Mouse (Mus musculus): ENCODE results near the gene Grid1. TPM values are rescaled to one million over a fixed set of nuclear protein-coding genes. Genes with fewer than 3 reads are reported as not detected.
A peak's percentile ranks its signal among the peaks of the same experiment; 100 is the strongest.

The Grid1 gene
- total and polyA plus RNA-seq, 2 experiments from 2014 or later = 9.2 to 28.3 TPM

DNA sequence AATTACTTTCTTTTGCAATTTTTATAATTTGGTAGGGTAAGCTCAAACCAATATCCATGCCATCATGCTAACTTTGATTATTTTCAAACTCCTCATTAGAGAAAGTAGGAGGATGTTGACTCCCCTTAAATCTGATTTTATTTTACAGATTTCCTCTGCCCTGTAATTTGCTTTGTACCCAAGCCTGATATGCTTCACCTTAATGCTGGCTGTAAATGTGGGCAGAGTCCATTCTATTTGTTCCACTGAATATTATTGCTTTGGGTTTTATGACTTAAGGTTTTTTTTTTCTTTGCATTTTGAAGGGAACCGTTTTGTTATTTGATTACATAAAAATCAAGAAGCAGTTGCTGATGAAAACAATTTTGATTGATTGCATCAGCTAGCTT, 722.1 kb downstream of the Grid1 start:
- 60% methylated on average over 1 of the region's 1 CpGs for WGBS
- H3K9ac ChIP-seq = no peak overlapping the region
- no peak for ATAC-seq
- DNase-seq = no peak
- H3K4me2 ChIP-seq (ENCODE audit: low read depth) = no peak overlapping the region
- no peaks in the 10 kb centered on the region for H3K27me3 ChIP-seq (ENCODE audit: insufficient read depth, low read length)
- no peaks in the 10 kb centered on the region for H3K4me1 ChIP-seq (ENCODE audit: insufficient read depth)
- no peak overlapping the region for H3K4me3 ChIP-seq (ENCODE audit: low read depth, low read length)
- no peaks in the 10 kb centered on the region for H3K9me3 ChIP-seq (ENCODE audit: low read length)
- no peak overlapping the region for H3K27ac ChIP-seq (ENCODE audit: low read depth, low read length)
- no peaks in the 10 kb centered on the region for H3K36me3 ChIP-seq (ENCODE audit: insufficient read depth)
- no peak for TF ChIP-seq CTCF (IDR thresholded peaks at IDR 0.05; ENCODE audit: low read depth)

DNA sequence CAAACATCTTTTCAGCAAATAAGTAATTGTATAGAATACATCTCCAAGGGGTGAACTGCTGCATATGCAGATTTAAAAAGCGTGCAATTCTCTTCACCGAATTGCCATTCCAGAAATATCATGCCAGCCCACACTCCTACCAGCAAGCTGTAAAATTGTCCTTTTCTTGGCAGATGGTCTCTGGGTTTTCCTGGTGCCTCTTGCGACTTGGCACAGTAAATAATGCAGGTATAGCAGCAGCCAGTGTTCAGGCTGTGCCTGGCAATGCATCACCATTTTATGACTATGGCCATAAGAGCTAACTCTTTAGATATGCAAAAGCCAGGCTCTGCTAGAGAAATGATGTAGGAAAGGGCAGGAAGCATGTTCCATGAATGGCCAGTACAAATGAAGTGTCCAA, 734.4 kb downstream of the Grid1 start:
- H3K4me3 ChIP-seq (ENCODE audit: low read depth, low read length) = no peak overlapping the region
- no peak for TF ChIP-seq CTCF (IDR thresholded peaks at IDR 0.05; ENCODE audit: low read depth)
- H3K27ac ChIP-seq (ENCODE audit: low read depth, low read length) = no peak overlapping the region
- H3K27me3 ChIP-seq (ENCODE audit: insufficient read depth, low read length) = no peaks in the 10 kb centered on the region
- ATAC-seq (no peak), DNase-seq (no peak)
- no peak overlapping the region for H3K4me2 ChIP-seq (ENCODE audit: low read depth)
- H3K4me1 ChIP-seq (ENCODE audit: insufficient read depth) = no peaks in the 10 kb centered on the region
- H3K9me3 ChIP-seq (ENCODE audit: low read length) = no peaks in the 10 kb centered on the region
- no peak overlapping the region for H3K9ac ChIP-seq
- H3K36me3 ChIP-seq (ENCODE audit: insufficient read depth) = no peaks in the 10 kb centered on the region
- 65% methylated on average over 3 of the region's 3 CpGs for WGBS

GRCm38 (mm10) chr14:35561244-35561893, 741.5 kb downstream of the Grid1 start:
- Histone ChIP-seq H3K27ac (ENCODE audit: low read depth, low read length) (no peak overlapping the region), H3K4me2 (ENCODE audit: low read depth) (no peak overlapping the region), H3K36me3 (ENCODE audit: insufficient read depth) (no peaks in the 10 kb centered on the region), H3K4me3 (ENCODE audit: low read depth, low read length) (no peak overlapping the region), H3K27me3 (ENCODE audit: insufficient read depth, low read length) (no peaks in the 10 kb centered on the region), H3K4me1 (ENCODE audit: insufficient read depth) (no peaks in the 10 kb centered on the region), H3K9ac (no peak overlapping the region), H3K9me3 (ENCODE audit: low read length) (no peaks in the 10 kb centered on the region)
- no peak for TF ChIP-seq CTCF (IDR thresholded peaks at IDR 0.05; ENCODE audit: low read depth)
- 77% methylated on average over 3 of the region's 3 CpGs for WGBS
- ATAC-seq (peak; percentile 70), DNase-seq (peak; percentile 25)

DNA sequence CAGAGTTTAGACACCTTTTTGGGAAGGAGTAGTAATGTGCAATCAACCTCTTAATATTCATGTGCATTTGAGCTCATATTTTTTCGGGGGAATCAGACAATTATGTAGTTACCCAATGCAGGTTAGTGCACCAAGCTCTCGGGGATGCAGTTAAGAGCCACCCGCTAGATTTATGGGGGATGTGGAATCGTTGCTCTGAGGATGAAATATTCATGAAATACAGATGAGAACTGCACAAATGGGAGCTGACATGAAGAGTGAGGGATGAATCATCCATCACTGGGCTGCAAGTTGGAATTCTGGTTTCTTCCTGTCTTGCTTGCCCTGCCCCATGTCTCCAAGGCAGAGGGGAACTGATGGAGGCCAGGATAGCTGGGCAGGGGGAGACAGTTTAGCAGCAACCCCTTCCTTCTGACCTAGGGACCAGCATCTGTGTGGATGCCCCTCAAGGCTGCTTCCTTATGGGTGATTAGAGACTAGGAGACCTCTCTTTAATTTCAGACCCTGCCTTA, 753.1 kb downstream of the Grid1 start:
- no peaks in the 10 kb centered on the region for H3K4me1 ChIP-seq (ENCODE audit: insufficient read depth)
- H3K36me3 ChIP-seq (ENCODE audit: insufficient read depth) = no peaks in the 10 kb centered on the region
- no peak overlapping the region for H3K27ac ChIP-seq (ENCODE audit: low read depth, low read length)
- ATAC-seq (no peak), DNase-seq (no peak)
- no peaks in the 10 kb centered on the region for H3K9me3 ChIP-seq (ENCODE audit: low read length)
- H3K4me3 ChIP-seq (ENCODE audit: low read depth, low read length) = no peak overlapping the region
- 71% methylated on average over 4 of the region's 4 CpGs for WGBS
- no peaks in the 10 kb centered on the region for H3K27me3 ChIP-seq (ENCODE audit: insufficient read depth, low read length)
- no peak for TF ChIP-seq CTCF (IDR thresholded peaks at IDR 0.05; ENCODE audit: low read depth)
- H3K9ac ChIP-seq = no peak overlapping the region
- H3K4me2 ChIP-seq (ENCODE audit: low read depth) = no peak overlapping the region

DNA sequence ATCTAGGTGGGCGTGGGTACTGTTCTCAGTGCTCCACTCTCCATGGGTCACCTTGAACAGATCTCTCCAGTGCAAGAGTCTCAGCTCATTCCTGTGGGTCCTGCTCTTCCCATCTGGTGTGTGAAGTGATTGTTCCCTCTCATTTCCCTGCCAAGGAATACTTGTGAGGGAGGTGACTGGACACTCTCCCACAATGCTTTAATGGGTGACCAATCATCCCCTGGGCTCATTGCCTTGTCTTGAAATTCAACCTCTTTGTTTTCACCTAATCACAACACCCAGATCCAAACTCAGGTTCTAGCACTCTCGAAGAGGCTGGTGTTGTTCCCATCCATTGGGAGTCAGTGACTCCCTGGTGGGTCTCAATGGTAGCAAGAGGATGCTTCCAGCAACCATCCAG, 754.6 kb downstream of the Grid1 start:
- Histone ChIP-seq H3K9ac (no peak overlapping the region), H3K4me1 (ENCODE audit: insufficient read depth) (no peaks in the 10 kb centered on the region), H3K9me3 (ENCODE audit: low read length) (no peaks in the 10 kb centered on the region), H3K4me3 (ENCODE audit: low read depth, low read length) (no peak overlapping the region), H3K27me3 (ENCODE audit: insufficient read depth, low read length) (no peaks in the 10 kb centered on the region), H3K36me3 (ENCODE audit: insufficient read depth) (no peaks in the 10 kb centered on the region), H3K27ac (ENCODE audit: low read depth, low read length) (no peak overlapping the region), H3K4me2 (ENCODE audit: low read depth) (no peak overlapping the region)
- ATAC-seq (no peak), DNase-seq (no peak)
- 69% methylated on average over 2 of the region's 2 CpGs for WGBS
- no peak for TF ChIP-seq CTCF (IDR thresholded peaks at IDR 0.05; ENCODE audit: low read depth)

DNA sequence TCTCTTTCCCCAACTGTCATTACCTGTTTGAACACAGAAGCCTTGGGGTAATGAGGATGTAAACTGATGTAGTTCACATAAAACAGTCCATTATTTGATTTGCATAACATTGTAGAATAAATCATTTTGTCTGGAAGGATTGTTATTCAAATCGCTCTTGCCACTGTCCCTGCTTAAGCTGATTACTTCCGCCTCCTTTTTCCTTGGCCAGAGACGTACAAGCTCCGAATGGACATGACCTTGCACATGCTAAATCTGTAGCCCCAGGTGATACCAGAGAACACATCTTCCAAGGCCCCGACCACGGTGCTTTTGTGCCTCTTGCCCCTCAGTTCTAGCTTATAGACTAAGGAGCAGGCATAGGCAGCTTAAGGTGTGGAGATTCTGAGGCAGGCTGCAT, 755.4 kb downstream of the Grid1 start:
- H3K27me3 ChIP-seq (ENCODE audit: insufficient read depth, low read length) = no peaks in the 10 kb centered on the region
- no peak overlapping the region for H3K27ac ChIP-seq (ENCODE audit: low read depth, low read length)
- no peak overlapping the region for H3K4me2 ChIP-seq (ENCODE audit: low read depth)
- TF ChIP-seq CTCF (IDR thresholded peaks at IDR 0.05; ENCODE audit: low read depth) = no peak
- no peak overlapping the region for H3K4me3 ChIP-seq (ENCODE audit: low read depth, low read length)
- no peak for ATAC-seq
- no peaks in the 10 kb centered on the region for H3K9me3 ChIP-seq (ENCODE audit: low read length)
- WGBS = 49% methylated on average over 6 of the region's 6 CpGs
- no peak for DNase-seq
- no peaks in the 10 kb centered on the region for H3K4me1 ChIP-seq (ENCODE audit: insufficient read depth)
- H3K9ac ChIP-seq = no peak overlapping the region
- H3K36me3 ChIP-seq (ENCODE audit: insufficient read depth) = no peaks in the 10 kb centered on the region

DNA sequence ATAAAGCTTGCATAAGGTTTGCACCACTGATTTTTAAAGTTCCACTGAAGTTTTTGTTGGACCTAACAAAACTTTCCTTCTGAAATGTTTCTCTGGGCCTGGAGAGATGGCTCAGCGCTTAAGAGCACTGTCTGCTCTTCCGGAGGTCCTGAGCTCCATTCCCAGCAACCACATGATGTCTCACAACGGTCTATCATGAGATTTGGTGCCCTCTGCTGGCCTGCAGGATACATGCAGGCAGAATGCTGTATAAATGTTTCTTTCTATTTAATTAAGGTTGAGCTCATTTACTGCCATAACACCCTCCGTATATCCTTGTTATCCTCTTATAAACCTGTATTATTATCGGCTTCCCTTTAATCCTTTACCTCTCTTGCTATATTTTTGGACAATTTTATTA, 805.8 kb downstream of the Grid1 start:
- H3K36me3 ChIP-seq (ENCODE audit: insufficient read depth) = no peaks in the 10 kb centered on the region
- H3K27me3 ChIP-seq (ENCODE audit: insufficient read depth, low read length) = no peaks in the 10 kb centered on the region
- H3K4me2 ChIP-seq (ENCODE audit: low read depth) = no peak overlapping the region
- WGBS = 94% methylated on average over 5 of the region's 5 CpGs
- no peak overlapping the region for H3K27ac ChIP-seq (ENCODE audit: low read depth, low read length)
- H3K4me1 ChIP-seq (ENCODE audit: insufficient read depth) = no peaks in the 10 kb centered on the region
- no peak overlapping the region for H3K9ac ChIP-seq
- ATAC-seq (no peak), DNase-seq (no peak)
- 0 out of 2 replicates have a peak, but pooled peaks cover 3% of the 10 kb centered on the region for H3K9me3 ChIP-seq (ENCODE audit: low read length)
- TF ChIP-seq CTCF (IDR thresholded peaks at IDR 0.05; ENCODE audit: low read depth) = peak; percentile 15; the same call in 1 of the 2 replicates
- no peak overlapping the region for H3K4me3 ChIP-seq (ENCODE audit: low read depth, low read length)

MicroRNAs within 50 kb of the gene (microRNA counts, 519-probe panel; counts per million panel counts)
- microRNA mmu-miR-346 = not detected

Small RNA genes within 50 kb of the gene (microRNA-seq; reads per million reads assigned to microRNA genes)
- gene Mir346 = 190 to 422 reads per million in 2 experiments

Other genes starting within 250 kb of the Grid1 start
- 1.3 and 2.0 TPM in 2 replicates for gene Ldb3, start 231.4 kb upstream of the Grid1 start, total RNA-seq (2014; rRNA removed)
- 0.70 and 0.90 TPM in 2 replicates for gene Ldb3, start 231.4 kb upstream of the Grid1 start, polyA plus RNA-seq (2015; fragmentation: Nextera tagmentation; extraction: Ambion mirVana)
- 0.14 TPM in 1 of 2 replicates, not detected in the other for gene Opn4, start 220.0 kb upstream of the Grid1 start, total RNA-seq (2014; rRNA removed)
- 0.11 TPM in 1 of 2 replicates, not detected in the other for gene Opn4, start 220.0 kb upstream of the Grid1 start, polyA plus RNA-seq (2015; fragmentation: Nextera tagmentation; extraction: Ambion mirVana)
- gene Wapl, start 146.2 kb upstream of the Grid1 start, total RNA-seq (2014; rRNA removed) = 30.2 and 36.1 TPM in 2 replicates
- 9.3 and 12.1 TPM in 2 replicates for gene Wapl, start 146.2 kb upstream of the Grid1 start, polyA plus RNA-seq (2015; fragmentation: Nextera tagmentation; extraction: Ambion mirVana)